8 mouse cellular contexts compared by ENCODE assay signal in genomic region chr10:18317961-18318915, GRCm38 (mm10). TPM values are rescaled to one million over a fixed set of nuclear protein-coding genes. Genes with fewer than 3 reads are reported as not detected.
A peak's percentile ranks its signal among the peaks of the same experiment; 100 is the strongest.
DNase-seq lines count a peak whose midpoint lies in the region; ATAC-seq and TF ChIP-seq lines count a peak whose summit lies in the region.

No protein-coding gene starts in this region.

- no peak for TF ChIP-seq EP300 in heart, adult 2 months (IDR thresholded peaks at IDR 0.05; ENCODE audit: insufficient read depth, low read depth, low read length)

- no peaks in the 10 kb centered on the region for H3K4me1 ChIP-seq in heart, adult 2 months (ENCODE audit: control insufficient read depth, insufficient read depth, low read length)
- H3K4me1 ChIP-seq in liver, embryonic 13.5 days (replicated peaks), result no peaks in the 10 kb centered on the region
- H3K4me1 ChIP-seq in neural tube, embryonic 11.5 days (ENCODE audit: control insufficient read depth, insufficient read depth, low read length), result no peaks in the 10 kb centered on the region; the same call in 1 of the 2 replicates

- intact Hi-C loops in heart, adult 2 months (cut with DNase I), result loop anchor here (2.0 to 5.0 kb wide), 3 partner anchors 71 to 211 kb away; no protein-coding TSS in a partner anchor

- ATAC-seq in liver, embryonic 13.5 days (ENCODE audit: low read depth), result peak; percentile 68
- peak; percentile 79 for ATAC-seq in neural tube, embryonic 11.5 days (ENCODE audit: insufficient read depth, low FRiP score, low TSS enrichment)

- H3K27ac ChIP-seq in heart, adult 2 months, result peak overlapping the region; percentile 71
- no peak overlapping the region for H3K27ac ChIP-seq in liver, embryonic 13.5 days
- peak overlapping the region; percentile 63; the same call in 1 of the 2 replicates for H3K27ac ChIP-seq in neural tube, embryonic 11.5 days (ENCODE audit: low read depth, low read length)

- H3K36me3 ChIP-seq in heart, adult 2 months (ENCODE audit: control insufficient read depth, insufficient read depth, low read length), result no peaks in the 10 kb centered on the region
- no peaks in the 10 kb centered on the region for H3K36me3 ChIP-seq in liver, embryonic 13.5 days
- H3K36me3 ChIP-seq in neural tube, embryonic 11.5 days (ENCODE audit: control insufficient read depth, insufficient read depth, low read length), result no peaks in the 10 kb centered on the region

- H3K9me3 ChIP-seq in liver, embryonic 13.5 days (replicated peaks), result no peaks in the 10 kb centered on the region
- no peaks in the 10 kb centered on the region for H3K9me3 ChIP-seq in neural tube, embryonic 11.5 days (ENCODE audit: control insufficient read depth, low read length)

- H3K27me3 ChIP-seq in heart, adult 2 months (ENCODE audit: control insufficient read depth, insufficient read depth, low read length), result no peaks in the 10 kb centered on the region
- H3K27me3 ChIP-seq in liver, embryonic 13.5 days, result peaks cover 36% of the 10 kb centered on the region
- peaks cover 3% of the 10 kb centered on the region; the same call in 1 of the 2 replicates for H3K27me3 ChIP-seq in neural tube, embryonic 11.5 days (ENCODE audit: control insufficient read depth, insufficient read depth, low read length)

- no peaks in the 10 kb centered on the region for H3K79me2 ChIP-seq in heart, adult 2 months (replicated peaks; ENCODE audit: control insufficient read depth, insufficient read depth, low read length)

- H3K9ac ChIP-seq in heart, adult 2 months (ENCODE audit: low read depth, low read length), result peak overlapping the region; percentile 86
- H3K9ac ChIP-seq in liver, embryonic 13.5 days, result peak overlapping the region; percentile 59
- peak overlapping the region; percentile 93 for H3K9ac ChIP-seq in neural tube, embryonic 11.5 days (ENCODE audit: low read length)

- H3K4me3 ChIP-seq in heart, adult 2 months, result peak overlapping the region; percentile 90
- H3K4me3 ChIP-seq in liver, embryonic 13.5 days (replicated peaks), result peak overlapping the region; percentile 60
- H3K4me3 ChIP-seq in neural tube, embryonic 11.5 days (ENCODE audit: low read depth, low read length), result peak overlapping the region; percentile 74

- peak; percentile 39 for TF ChIP-seq CTCF in heart, adult 2 months (IDR thresholded peaks at IDR 0.05)

- TF ChIP-seq POLR2A in heart, adult 2 months (IDR thresholded peaks at IDR 0.05; ENCODE audit: insufficient read depth, low read depth, low read length), result 0 out of 2 replicates have a peak, but pooled peaks have one; percentile 22

- peak overlapping the region; percentile 69 for H3K4me2 ChIP-seq in liver, embryonic 13.5 days
- peak overlapping the region; percentile 90 for H3K4me2 ChIP-seq in neural tube, embryonic 11.5 days (ENCODE audit: low read depth)

- peak; percentile 52 to 67 for DNase-seq in cerebellum, postnatal 10 days
- DNase-seq in cerebellum, adult 8-10 months, result no peak
- DNase-seq in embryo, embryonic 11 days, result peak; percentile 78
- DNase-seq in heart, adult 2 months, result peak; percentile 79 to 82
- DNase-seq in kidney, adult 11 months, result peak; percentile 61
- no peak for DNase-seq in liver, embryonic 13.5 days
- peak; percentile 41 for DNase-seq in neural tube, embryonic 11.5 days (ENCODE audit: low spot score)
- peak; percentile 7 to 16 for DNase-seq in thymus, adult 18-20 months

- 7% methylated on average over 85 of the region's 89 CpGs for WGBS in heart, adult 2 months
- 1% methylated on average over 71 of the region's 89 CpGs for WGBS in liver, embryonic 13.5 days (ENCODE audit: insufficient replicate concordance)
- 3% methylated on average over 40 of the region's 89 CpGs for WGBS in neural tube, embryonic 11.5 days

RNA-seq across cellular contexts. Expression of gene Nhsl1, which starts 0.5 kb away (rescaled TPM):
- total RNA-seq in heart, adult 2 months (2021), result 10 to 100 TPM; 15.8 to 17.4 TPM
- polyA plus RNA-seq in heart, adult 2 months (2012; rRNA removed), result 6.8 and 9.8 TPM in 2 replicates
- 0.50 and 0.52 TPM in 2 replicates for polyA plus RNA-seq in liver, embryonic 13.5 days (2015; fragmentation: Nextera tagmentation; extraction: Ambion mirVana)
- 19.6 and 21.6 TPM in 2 replicates for polyA plus RNA-seq in neural tube, embryonic 11.5 days (2014; fragmentation: Nextera tagmentation; extraction: Ambion mirVana)

Comparison
In these comparisons a context has a peak if more than half of its experiments do, and no peak if none do; other contexts are left out.
1. DNase-seq: peak in cerebellum, postnatal 10 days (2 of 2), embryo, embryonic 11 days (single experiment), heart, adult 2 months (2 of 2), kidney, adult 11 months (single experiment), neural tube, embryonic 11.5 days (single experiment) and thymus, adult 18-20 months (2 of 2); none in cerebellum, adult 8-10 months (single experiment) and liver, embryonic 13.5 days (single experiment).
2. Peak in every context shown above with its lines, with median percentiles within 50 percentile points of each other: H3K4me3 ChIP-seq and H3K9ac ChIP-seq.